Mouse (Mus musculus): ENCODE data around the gene 1700025G04Rik. TPM values are rescaled to one million over a fixed set of nuclear protein-coding genes. Genes with fewer than 3 reads are reported as not detected.
"Not testable (repeated sequence)": the region's sequence is repeated elsewhere in the genome, so short reads cannot be mapped to it uniquely, and the experiment has no call there.

Gene 1700025G04Rik
- polyA plus RNA-seq, 1 experiment from 2014 or later: 49.9 TPM

GRCm38 (mm10) chr1:151810628-151811421 lies 279.1 kb downstream of the 1700025G04Rik start:
- Histone ChIP-seq H3K4me2 (replicated peaks) (no peak overlapping the region), H3K27ac (no peak overlapping the region), H3K36me3 (peaks cover 43% of the 10 kb centered on the region), H3K9me3 (no peaks in the 10 kb centered on the region), H3K4me3 (no peak overlapping the region), H3K27me3 (replicated peaks) (no peaks in the 10 kb centered on the region), H3K4me1 (peaks cover 3% of the 10 kb centered on the region; the same call in 1 of the 2 replicates), H3K9ac (no peak overlapping the region)
- ATAC-seq (ENCODE audit: low FRiP score, low read depth): no peak
- WGBS: 65% methylated on average over 7 of the region's 7 CpGs

GRCm38 (mm10) chr1:151807286-151807685 lies 282.6 kb downstream of the 1700025G04Rik start:
- WGBS: 94% methylated on average over 5 of the region's 5 CpGs
- no peak for ATAC-seq (ENCODE audit: low FRiP score, low read depth)
- Histone ChIP-seq H3K4me3 (no peak overlapping the region), H3K36me3 (peaks cover 36% of the 10 kb centered on the region), H3K27ac (no peak overlapping the region), H3K27me3 (replicated peaks) (no peaks in the 10 kb centered on the region), H3K9me3 (no peaks in the 10 kb centered on the region), H3K4me1 (peaks cover 3% of the 10 kb centered on the region; the same call in 1 of the 2 replicates), H3K9ac (no peak overlapping the region), H3K4me2 (replicated peaks) (no peak overlapping the region)

DNA sequence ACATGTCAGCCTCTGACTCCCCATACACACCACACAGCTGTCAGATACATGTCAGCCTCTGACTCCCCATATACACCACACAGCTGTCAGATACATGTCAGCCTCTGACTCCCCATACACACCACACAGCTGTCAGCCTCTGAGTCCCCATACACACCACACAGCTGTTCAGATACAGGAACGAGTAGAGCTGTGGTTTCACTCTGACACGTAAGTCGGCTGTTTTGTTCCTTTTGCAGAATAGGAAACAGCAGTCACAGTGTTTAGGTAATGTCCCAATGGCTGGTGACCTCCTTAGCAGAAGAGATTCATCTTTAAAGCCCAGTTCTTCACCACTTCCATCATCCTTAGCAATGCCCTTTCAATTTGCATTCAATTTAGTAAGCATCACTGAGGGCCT lies 287.1 kb downstream of the 1700025G04Rik start:
- ATAC-seq (ENCODE audit: low FRiP score, low read depth); H3K4me3 ChIP-seq; H3K4me1 ChIP-seq; H3K9ac ChIP-seq; H3K27ac ChIP-seq; H3K9me3 ChIP-seq; H3K27me3 ChIP-seq (replicated peaks); H3K4me2 ChIP-seq (replicated peaks): not testable (repeated sequence)
- WGBS: 87% methylated on average over 3 of the region's 3 CpGs
- peaks cover 36% of the 10 kb centered on the region for H3K36me3 ChIP-seq
